Mouse (Mus musculus): ENCODE measurements at regions not wholly inside any gene's neighbourhood (a gene's known extent, or its start where the extent isn't known, plus 50 kb on each side); places are given as distances from the start of the nearest gene placed in this dataset.

DNA sequence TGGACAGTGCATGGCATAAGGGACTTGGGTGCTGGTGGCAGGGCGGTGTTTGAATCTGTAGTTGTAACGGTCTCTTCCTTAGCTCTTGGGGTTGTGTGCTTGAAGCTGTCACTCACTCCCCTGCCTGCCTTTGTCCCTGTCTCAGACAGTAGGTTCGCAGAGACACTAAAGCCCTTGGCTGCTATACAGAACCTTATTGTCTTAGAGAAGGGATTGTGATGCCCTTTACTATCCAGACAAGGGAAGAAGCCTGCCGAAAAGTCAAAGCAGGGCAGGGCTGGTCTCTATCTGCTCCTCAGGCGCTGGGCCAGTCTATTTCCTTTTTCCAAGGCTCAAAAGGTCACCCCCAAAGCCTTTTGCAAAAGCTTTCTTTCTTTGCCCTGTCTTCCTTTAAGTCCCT, 109.2 kb upstream of the Aldh1b1 start:
- DNase-seq (ENCODE audit: low spot score) (no peak), ATAC-seq (no peak)
- TF ChIP-seq CTCF (IDR thresholded peaks at IDR 0.05; ENCODE audit: low read depth) = no peak
- H3K27ac ChIP-seq = no peak overlapping the region
- peaks cover 5% of the 10 kb centered on the region; the same call in 1 of the 2 replicates for H3K4me1 ChIP-seq (ENCODE audit: insufficient read depth, low read length)
- H3K36me3 ChIP-seq (ENCODE audit: insufficient read depth, low read length) = no peaks in the 10 kb centered on the region
- H3K9me3 ChIP-seq (ENCODE audit: low read length) = no peaks in the 10 kb centered on the region
- H3K4me3 ChIP-seq (ENCODE audit: low read length) = no peak overlapping the region
- no peak overlapping the region for H3K9ac ChIP-seq (replicated peaks; ENCODE audit: low read length)
- no peaks in the 10 kb centered on the region for H3K27me3 ChIP-seq (ENCODE audit: insufficient read depth, low read length)
- peak overlapping the region; percentile 1; the same call in 1 of the 2 replicates for H3K4me2 ChIP-seq (ENCODE audit: low read depth, low read length)
- WGBS = 24% methylated on average over 5 of the region's 5 CpGs

- ATAC-seq (no peak), DNase-seq (ENCODE audit: low spot score) (no peak)
- H3K9me3 ChIP-seq (ENCODE audit: low read length) = no peaks in the 10 kb centered on the region
- H3K4me3 ChIP-seq (ENCODE audit: low read length) = no peak overlapping the region
- H3K4me2 ChIP-seq (ENCODE audit: low read depth, low read length) = no peak overlapping the region
- H3K27ac ChIP-seq = no peak overlapping the region
- no peak overlapping the region for H3K9ac ChIP-seq (replicated peaks; ENCODE audit: low read length)
- no peaks in the 10 kb centered on the region for H3K27me3 ChIP-seq (ENCODE audit: insufficient read depth, low read length)
- H3K4me1 ChIP-seq (ENCODE audit: insufficient read depth, low read length) = peaks cover 5% of the 10 kb centered on the region; the same call in 1 of the 2 replicates
- no peak for TF ChIP-seq CTCF (IDR thresholded peaks at IDR 0.05; ENCODE audit: low read depth)
- 62% methylated on average over 7 of the region's 7 CpGs for WGBS
- H3K36me3 ChIP-seq (ENCODE audit: insufficient read depth, low read length) = no peaks in the 10 kb centered on the region
These were observed 110.6 kb upstream of the Aldh1b1 start for GRCm38 (mm10) chr4:45688233-45688632.

DNA sequence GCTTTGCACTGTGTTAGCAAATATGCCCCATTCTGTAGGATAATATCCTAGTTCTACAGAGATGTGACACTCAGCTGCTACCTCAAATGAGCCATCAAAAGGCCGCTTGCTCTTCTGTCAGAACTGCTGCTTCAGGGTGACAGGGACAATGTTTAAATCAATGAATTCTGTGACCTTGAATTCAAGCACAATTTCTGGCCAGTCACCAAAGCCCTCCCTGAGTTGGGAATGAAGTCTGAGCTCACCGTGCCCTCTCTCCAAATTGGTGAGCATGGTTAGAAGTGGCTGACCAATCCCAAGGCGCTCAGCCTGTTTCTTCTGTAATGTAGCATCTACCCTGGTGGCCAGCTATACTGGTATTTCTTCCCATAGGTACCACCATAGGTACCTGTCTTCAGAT, 113.8 kb upstream of the Aldh1b1 start:
- 81% methylated on average over 3 of the region's 3 CpGs for WGBS
- DNase-seq (ENCODE audit: low spot score) = no peak
- no peak for ATAC-seq
- no peak for TF ChIP-seq CTCF (IDR thresholded peaks at IDR 0.05; ENCODE audit: low read depth)
- Histone ChIP-seq H3K27ac (no peak overlapping the region), H3K4me3 (ENCODE audit: low read length) (no peak overlapping the region), H3K36me3 (ENCODE audit: insufficient read depth, low read length) (no peaks in the 10 kb centered on the region), H3K9me3 (ENCODE audit: low read length) (no peaks in the 10 kb centered on the region), H3K4me2 (ENCODE audit: low read depth, low read length) (no peak overlapping the region), H3K27me3 (ENCODE audit: insufficient read depth, low read length) (no peaks in the 10 kb centered on the region), H3K4me1 (ENCODE audit: insufficient read depth, low read length) (peaks cover 2% of the 10 kb centered on the region; the same call in 1 of the 2 replicates), H3K9ac (replicated peaks; ENCODE audit: low read length) (no peak overlapping the region)

- no peaks in the 10 kb centered on the region for H3K36me3 ChIP-seq (ENCODE audit: insufficient read depth, low read length)
- no peaks in the 10 kb centered on the region for H3K9me3 ChIP-seq (ENCODE audit: low read length)
- 78% methylated on average over 3 of the region's 3 CpGs for WGBS
- H3K9ac ChIP-seq (replicated peaks; ENCODE audit: low read length) = no peak overlapping the region
- DNase-seq (ENCODE audit: low spot score) (no peak), ATAC-seq (no peak)
- TF ChIP-seq CTCF (IDR thresholded peaks at IDR 0.05; ENCODE audit: low read depth) = no peak
- no peak overlapping the region for H3K27ac ChIP-seq
- H3K27me3 ChIP-seq (ENCODE audit: insufficient read depth, low read length) = no peaks in the 10 kb centered on the region
- no peaks in the 10 kb centered on the region for H3K4me1 ChIP-seq (ENCODE audit: insufficient read depth, low read length)
- H3K4me3 ChIP-seq (ENCODE audit: low read length) = no peak overlapping the region
- no peak overlapping the region for H3K4me2 ChIP-seq (ENCODE audit: low read depth, low read length)
These were observed 115.6 kb upstream of the Aldh1b1 start for GRCm38 (mm10) chr4:45683205-45683604.

DNA sequence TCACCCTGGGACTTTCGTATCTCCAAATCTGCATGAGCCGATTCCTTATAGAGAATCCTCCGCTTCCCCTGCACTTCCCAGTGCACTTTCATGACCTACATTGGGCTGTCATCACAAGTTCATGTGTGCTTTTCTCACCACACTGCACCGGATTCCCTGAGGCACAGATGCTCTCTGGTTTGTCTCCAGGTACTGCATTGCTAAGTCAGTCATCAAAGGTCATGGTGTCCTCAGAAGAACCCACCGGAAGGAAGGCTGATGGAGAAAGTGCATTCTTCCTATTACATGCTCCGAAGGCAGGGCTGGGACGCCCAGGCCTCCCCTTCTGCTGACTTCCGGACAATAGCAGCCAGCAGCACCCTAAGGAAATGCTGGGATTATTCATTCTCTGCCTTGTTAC, 116.1 kb upstream of the Aldh1b1 start:
- no peaks in the 10 kb centered on the region for H3K27me3 ChIP-seq (ENCODE audit: insufficient read depth, low read length)
- no peaks in the 10 kb centered on the region for H3K9me3 ChIP-seq (ENCODE audit: low read length)
- no peak for TF ChIP-seq CTCF (IDR thresholded peaks at IDR 0.05; ENCODE audit: low read depth)
- DNase-seq (ENCODE audit: low spot score) (no peak), ATAC-seq (no peak)
- H3K36me3 ChIP-seq (ENCODE audit: insufficient read depth, low read length) = no peaks in the 10 kb centered on the region
- WGBS = 88% methylated on average over 8 of the region's 8 CpGs
- H3K4me2 ChIP-seq (ENCODE audit: low read depth, low read length) = no peak overlapping the region
- H3K4me1 ChIP-seq (ENCODE audit: insufficient read depth, low read length) = no peaks in the 10 kb centered on the region
- no peak overlapping the region for H3K9ac ChIP-seq (replicated peaks; ENCODE audit: low read length)
- H3K4me3 ChIP-seq (ENCODE audit: low read length) = no peak overlapping the region
- H3K27ac ChIP-seq = no peak overlapping the region

- TF ChIP-seq CTCF (IDR thresholded peaks at IDR 0.05; ENCODE audit: low read depth) = peak; percentile 22; the same call in 1 of the 2 replicates
- H3K4me2 ChIP-seq (ENCODE audit: low read depth, low read length) = no peak overlapping the region
- WGBS = 77% methylated on average over 6 of the region's 6 CpGs
- no peak overlapping the region for H3K27ac ChIP-seq
- no peaks in the 10 kb centered on the region for H3K27me3 ChIP-seq (ENCODE audit: insufficient read depth, low read length)
- H3K4me3 ChIP-seq (ENCODE audit: low read length) = no peak overlapping the region
- ATAC-seq (no peak), DNase-seq (ENCODE audit: low spot score) (no peak)
- H3K36me3 ChIP-seq (ENCODE audit: insufficient read depth, low read length) = no peaks in the 10 kb centered on the region
- no peak overlapping the region for H3K9ac ChIP-seq (replicated peaks; ENCODE audit: low read length)
- peaks cover 14% of the 10 kb centered on the region; the same call in 1 of the 2 replicates for H3K4me1 ChIP-seq (ENCODE audit: insufficient read depth, low read length)
- H3K9me3 ChIP-seq (ENCODE audit: low read length) = no peaks in the 10 kb centered on the region
These were observed 122.7 kb upstream of the Aldh1b1 start for GRCm38 (mm10) chr4:45676137-45676536.

- no peak for ATAC-seq
- no peak for DNase-seq (ENCODE audit: low spot score)
- Histone ChIP-seq H3K9ac (replicated peaks; ENCODE audit: low read length) (no peak overlapping the region), H3K36me3 (ENCODE audit: insufficient read depth, low read length) (no peaks in the 10 kb centered on the region), H3K27me3 (ENCODE audit: insufficient read depth, low read length) (no peaks in the 10 kb centered on the region), H3K27ac (no peak overlapping the region), H3K4me2 (ENCODE audit: low read depth, low read length) (no peak overlapping the region), H3K4me3 (ENCODE audit: low read length) (no peak overlapping the region), H3K9me3 (ENCODE audit: low read length) (no peaks in the 10 kb centered on the region), H3K4me1 (ENCODE audit: insufficient read depth, low read length) (peaks cover 14% of the 10 kb centered on the region; the same call in 1 of the 2 replicates)
- no peak for TF ChIP-seq CTCF (IDR thresholded peaks at IDR 0.05; ENCODE audit: low read depth)
- 79% methylated on average over 10 of the region's 10 CpGs for WGBS
These were observed 124.5 kb upstream of the Aldh1b1 start for GRCm38 (mm10) chr4:45674291-45674690.
